Mouse (Mus musculus) forebrain, embryonic 14.5 days (tissue): ENCODE data around the gene Xpnpep1. TPM values are rescaled to one million over a fixed set of nuclear protein-coding genes. Genes with fewer than 3 reads are reported as not detected.

Source experiments
- ATAC-seq: fragments of 200-750 bp; cut with Nextera tagmentation; 2 replicates; pipeline ENCODE4 v1.8.0; 2017; ENCODE audit warnings: mild to moderate bottlenecking, moderate library complexity
- DNase-seq: peaks from one replicate; pipeline ENCODE4 v3.0.0-alpha.2; 2015; ENCODE audit warnings: low spot score
- H3K27ac ChIP-seq: fragments of 300-500 bp; sonication (generic); 2 replicates; pipeline ENCODE4 v1.5.1; 2014; ENCODE audit warnings: low read depth, mild to moderate bottlenecking, control low read depth, low read length, moderate library complexity
- H3K27me3 ChIP-seq: fragments of 300-500 bp; sonication (generic); replicated peaks from 2 replicates; pipeline ENCODE4 v1.6.1; 2014; ENCODE audit warnings: low read length, control low read depth, mixed read lengths; ENCODE audit not compliant: control insufficient read depth, insufficient read depth
- H3K36me3 ChIP-seq: fragments of 300-500 bp; sonication (generic); 2 replicates; pipeline ENCODE4 v1.6.1; 2014; ENCODE audit warnings: low read length, control low read depth; ENCODE audit not compliant: control insufficient read depth, insufficient read depth
- H3K4me1 ChIP-seq: fragments of 300-500 bp; sonication (generic); 2 replicates; pipeline ENCODE4 v1.6.1; 2014; ENCODE audit warnings: antibody characterized with exemption, low read length, control low read depth; ENCODE audit not compliant: control insufficient read depth, insufficient read depth
- H3K4me2 ChIP-seq: fragments of 300-500 bp; sonication (generic); 2 replicates; pipeline ENCODE4 v1.6.1; 2014; ENCODE audit warnings: mild to moderate bottlenecking, control low read depth, low read length
- H3K4me3 ChIP-seq: fragments of 300-500 bp; sonication (generic); 2 replicates; pipeline ENCODE4 v1.5.1; 2014; ENCODE audit warnings: low read depth, low read length, control low read depth
- H3K9ac ChIP-seq: fragments of 300-500 bp; sonication (generic); 2 replicates; pipeline ENCODE4 v1.6.1; 2014; ENCODE audit warnings: mild to moderate bottlenecking, low read length, control low read depth, moderate library complexity
- H3K9me3 ChIP-seq: fragments of 300-500 bp; sonication (generic); replicated peaks from 2 replicates; pipeline ENCODE4 v1.6.1; 2016; ENCODE audit warnings: low read length, control low read depth, mixed read lengths; ENCODE audit not compliant: control insufficient read depth
- WGBS: fragments of 180-500 bp; shearing (Covaris S2); extraction: QIAGEN DNeasy Blood & Tissue Kit; methylation state at CpG from one replicate; pipeline ENCODE4 v1.1.7; 2014; 5-methylcytosine and 5-hydroxymethylcytosine counted together
- polyA plus RNA-seq: library from polyadenylated mRNA; unstranded; fragments of >200 nt; fragmentation: Nextera tagmentation; extraction: Ambion mirVana; gene quantifications from 2 replicates; pipeline ENCODE4 v1.2.1, GENCODE M21; 2014

Xpnpep1 gene
- polyA plus RNA-seq, 1 experiment from 2014 or later, result 155 TPM

GRCm38 (mm10) chr19:53041570-53041969, 1.6 kb upstream of the Xpnpep1 start:
- Histone ChIP-seq H3K36me3 (no peaks in the 10 kb centered on the region), H3K27ac (no peak overlapping the region), H3K4me1 (peaks cover 4% of the 10 kb centered on the region; the same call in 1 of the 2 replicates), H3K4me2 (no peak overlapping the region), H3K9ac (no peak overlapping the region), H3K9me3 (no peaks in the 10 kb centered on the region), H3K4me3 (no peak overlapping the region), H3K27me3 (no peaks in the 10 kb centered on the region)
- ATAC-seq (no peak), DNase-seq (no peak)
- WGBS, result 71% methylated on average over 4 of the region's 4 CpGs

DNA sequence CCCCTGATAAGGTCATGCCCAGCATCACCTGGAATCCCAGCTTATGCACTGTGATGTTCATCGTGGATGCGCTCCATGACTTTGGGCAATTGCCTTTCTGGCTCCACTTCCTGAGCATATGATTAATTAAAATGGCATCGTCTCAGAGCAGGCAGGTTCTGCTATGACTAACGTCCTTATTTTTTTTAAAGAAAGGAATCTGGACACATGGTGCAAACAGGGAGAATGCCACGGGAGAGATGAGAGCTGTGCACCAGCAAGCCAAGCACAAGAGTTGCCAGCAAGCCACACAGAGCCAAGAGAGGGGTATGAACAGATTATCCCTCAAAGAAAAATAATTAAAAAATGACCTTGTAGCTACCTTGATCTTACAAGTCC, 1.1 kb upstream of the Xpnpep1 start:
- no peaks in the 10 kb centered on the region for H3K9me3 ChIP-seq
- H3K4me1 ChIP-seq, result peaks cover 4% of the 10 kb centered on the region; the same call in 1 of the 2 replicates
- no peak overlapping the region for H3K4me3 ChIP-seq
- no peak overlapping the region for H3K9ac ChIP-seq
- ATAC-seq, result no peak
- 78% methylated on average over 5 of the region's 5 CpGs for WGBS
- H3K27ac ChIP-seq, result no peak overlapping the region
- no peaks in the 10 kb centered on the region for H3K36me3 ChIP-seq
- H3K4me2 ChIP-seq, result no peak overlapping the region
- H3K27me3 ChIP-seq, result no peaks in the 10 kb centered on the region
- DNase-seq, result no peak

DNA sequence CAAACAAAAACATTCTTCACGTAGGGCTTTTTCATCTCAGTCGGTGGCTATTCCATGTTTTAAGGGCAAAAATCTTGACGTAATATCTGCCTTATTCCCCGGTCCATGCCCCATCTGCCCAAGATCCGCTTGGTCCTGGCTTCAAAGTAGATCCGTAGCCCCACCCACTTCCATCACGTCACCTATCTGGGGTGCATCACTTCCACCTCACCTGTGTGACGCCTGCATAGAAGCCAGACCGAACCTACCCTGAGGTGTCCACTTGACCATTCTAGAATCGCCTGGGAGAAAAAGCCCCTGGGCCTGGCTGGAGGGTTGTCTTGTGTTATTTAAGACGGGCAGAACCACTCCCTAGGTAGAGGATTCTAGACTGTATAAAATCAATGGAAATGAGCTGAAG, 924 bp downstream of the Xpnpep1 start:
- Histone ChIP-seq H3K36me3 (no peaks in the 10 kb centered on the region), H3K4me3 (peak overlapping the region; percentile 83), H3K4me1 (peaks cover 4% of the 10 kb centered on the region; the same call in 1 of the 2 replicates), H3K27ac (peak overlapping the region; percentile 35; the same call in 1 of the 2 replicates), H3K27me3 (no peaks in the 10 kb centered on the region), H3K9me3 (no peaks in the 10 kb centered on the region), H3K9ac (no peak overlapping the region), H3K4me2 (peak overlapping the region; percentile 72)
- 31% methylated on average over 11 of the region's 11 CpGs for WGBS
- ATAC-seq (peak; percentile 30), DNase-seq (no peak)

GRCm38 (mm10) chr19:53038435-53038938, 1.5 kb downstream of the Xpnpep1 start:
- Histone ChIP-seq H3K4me3 (peak overlapping the region; percentile 83), H3K9ac (peak overlapping the region; percentile 94)
- ATAC-seq, result peak; percentile 97

GRCm38 (mm10) chr19:53037925-53038419, 2.0 kb downstream of the Xpnpep1 start:
- Histone ChIP-seq H3K4me1 (peaks cover 4% of the 10 kb centered on the region; the same call in 1 of the 2 replicates), H3K27ac (peak overlapping the region; percentile 58; the same call in 1 of the 2 replicates), H3K9me3 (no peaks in the 10 kb centered on the region), H3K4me3 (peak overlapping the region; percentile 83), H3K36me3 (no peaks in the 10 kb centered on the region), H3K9ac (peak overlapping the region; percentile 94), H3K4me2 (peak overlapping the region; percentile 72), H3K27me3 (no peaks in the 10 kb centered on the region)
- no peak for DNase-seq
- no peak for ATAC-seq
- 1% methylated on average over 28 of the region's 28 CpGs for WGBS

More at GRCm38 (mm10) chr19:53038435-53038938, 1.5 kb downstream of the Xpnpep1 start:
- peaks cover 4% of the 10 kb centered on the region; the same call in 1 of the 2 replicates for H3K4me1 ChIP-seq
- WGBS, result under 1% methylated on average over 39 of the region's 39 CpGs
- H3K27me3 ChIP-seq, result no peaks in the 10 kb centered on the region
- peak; percentile 97 for DNase-seq
- no peaks in the 10 kb centered on the region for H3K36me3 ChIP-seq
- peak overlapping the region; percentile 58 for H3K27ac ChIP-seq
- peak overlapping the region; percentile 72 for H3K4me2 ChIP-seq
- H3K9me3 ChIP-seq, result no peaks in the 10 kb centered on the region

- 92% methylated on average over 10 of the region's 10 CpGs for WGBS
- H3K27me3 ChIP-seq, result no peaks in the 10 kb centered on the region
- H3K9me3 ChIP-seq, result no peaks in the 10 kb centered on the region
- H3K4me2 ChIP-seq, result no peak overlapping the region
- H3K27ac ChIP-seq, result no peak overlapping the region
- H3K4me3 ChIP-seq, result no peak overlapping the region
- H3K36me3 ChIP-seq, result peaks cover 3% of the 10 kb centered on the region; the same call in 1 of the 2 replicates
- peaks cover 4% of the 10 kb centered on the region; the same call in 1 of the 2 replicates for H3K4me1 ChIP-seq
- H3K9ac ChIP-seq, result no peak overlapping the region
- DNase-seq, result no peak
- no peak for ATAC-seq
Measured at GRCm38 (mm10) chr19:53033159-53033943, 6.7 kb downstream of the Xpnpep1 start.

GRCm38 (mm10) chr19:53032647-53033046, 7.4 kb downstream of the Xpnpep1 start:
- Histone ChIP-seq H3K9me3 (no peaks in the 10 kb centered on the region), H3K36me3 (peaks cover 3% of the 10 kb centered on the region; the same call in 1 of the 2 replicates), H3K9ac (no peak overlapping the region), H3K4me2 (no peak overlapping the region), H3K27ac (no peak overlapping the region), H3K27me3 (no peaks in the 10 kb centered on the region), H3K4me1 (peaks cover 4% of the 10 kb centered on the region; the same call in 1 of the 2 replicates), H3K4me3 (no peak overlapping the region)
- 82% methylated on average over 3 of the region's 3 CpGs for WGBS
- DNase-seq (no peak), ATAC-seq (no peak)

DNA sequence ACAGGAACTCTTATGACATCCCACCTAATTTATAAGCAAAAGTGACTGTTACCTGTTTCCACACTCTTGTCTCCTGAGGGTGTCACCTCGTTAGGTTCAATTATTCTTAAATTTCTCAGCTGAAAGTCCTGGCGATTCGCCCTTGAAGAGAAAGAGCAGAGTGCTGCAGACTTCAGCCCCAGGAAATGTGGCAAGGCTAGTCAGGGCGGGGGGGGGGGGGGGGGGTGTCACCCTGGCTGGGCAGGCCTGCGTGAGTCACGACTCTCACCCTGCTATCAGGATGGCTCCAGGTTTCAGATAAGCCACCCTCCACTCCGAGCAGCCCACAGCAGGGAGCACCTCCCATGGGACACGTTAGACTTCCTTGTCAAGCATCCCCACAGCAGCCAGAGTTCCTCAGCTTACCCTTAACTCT, 8.1 kb downstream of the Xpnpep1 start:
- ATAC-seq, result no peak

DNA sequence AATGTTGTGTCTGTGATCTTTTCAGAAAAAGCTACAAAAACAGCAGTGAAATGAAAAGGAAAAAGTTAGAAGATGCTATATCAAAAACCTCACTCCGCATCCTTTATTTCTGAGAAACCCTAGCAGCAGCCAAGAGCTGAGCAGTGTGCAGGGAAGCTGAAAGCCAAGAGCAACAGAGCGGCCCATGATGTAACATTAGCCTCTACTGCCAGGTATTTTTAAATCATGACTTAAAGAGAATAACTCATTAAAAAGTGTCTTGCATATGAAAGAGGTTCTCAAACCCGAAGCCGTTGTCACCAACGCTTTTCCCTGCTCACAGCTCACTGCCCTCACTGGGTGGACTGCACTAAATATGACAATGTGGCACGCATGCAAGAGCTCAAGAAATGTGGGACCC, 9.7 kb downstream of the Xpnpep1 start:
- DNase-seq (no peak), ATAC-seq (no peak)
- peaks cover 4% of the 10 kb centered on the region; the same call in 1 of the 2 replicates for H3K36me3 ChIP-seq
- 94% methylated on average over 6 of the region's 6 CpGs for WGBS
- H3K9ac ChIP-seq, result no peak overlapping the region
- H3K4me1 ChIP-seq, result no peaks in the 10 kb centered on the region
- H3K4me3 ChIP-seq, result no peak overlapping the region
- no peaks in the 10 kb centered on the region for H3K27me3 ChIP-seq
- no peak overlapping the region for H3K4me2 ChIP-seq
- H3K9me3 ChIP-seq, result no peaks in the 10 kb centered on the region
- no peak overlapping the region for H3K27ac ChIP-seq

More for the DNA sequence above, 8.1 kb downstream of the Xpnpep1 start:
- Histone ChIP-seq H3K9me3 (no peaks in the 10 kb centered on the region), H3K4me1 (no peaks in the 10 kb centered on the region), H3K27me3 (no peaks in the 10 kb centered on the region), H3K4me3 (no peak overlapping the region), H3K9ac (no peak overlapping the region), H3K4me2 (no peak overlapping the region), H3K27ac (no peak overlapping the region), H3K36me3 (peaks cover 3% of the 10 kb centered on the region; the same call in 1 of the 2 replicates)
- DNase-seq, result no peak
- 78% methylated on average over 8 of the region's 8 CpGs for whole genome bisulfite sequencing
